Mouse (Mus musculus): ENCODE data around the gene A530032D15Rik. TPM values are rescaled to one million over a fixed set of nuclear protein-coding genes. Genes with fewer than 3 reads are reported as not detected.
"Not testable (repeated sequence)": the region's sequence is repeated elsewhere in the genome, so short reads cannot be mapped to it uniquely, and the experiment has no call there.

The A530032D15Rik gene
- polyA plus RNA-seq (2012; fragmentation: generic; extraction: Trizol), result not detected
- long read RNA-seq, experiment 1, result 0 reads
- long read RNA-seq, experiment 2, result 0 reads

DNA sequence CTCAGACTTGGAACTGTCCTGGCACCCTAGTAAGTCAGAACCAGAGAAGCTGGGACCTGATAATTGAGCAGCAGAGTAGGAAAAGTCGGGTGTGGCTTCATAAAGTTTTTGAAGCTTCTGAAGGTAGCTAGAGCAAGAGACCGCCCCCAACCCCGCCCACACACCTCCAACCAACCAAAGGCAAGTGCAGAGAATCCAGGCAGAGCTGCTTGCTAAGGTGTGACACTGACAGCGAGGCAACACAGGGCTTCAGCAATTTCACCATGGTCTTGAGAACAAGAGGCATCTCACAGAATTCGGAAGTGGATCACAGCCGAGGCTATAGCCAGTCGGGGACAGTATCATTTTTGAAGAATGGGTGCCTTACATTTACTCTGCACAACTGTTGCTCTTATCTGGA is at the start of gene A530032D15Rik:
Gene A530032D15Rik (minus strand): TSS at position 101 of the 400 bp plus-strand sequence.
- not testable (repeated sequence) for H3K79me3 ChIP-seq (ENCODE audit: low read depth); H3K36me3 ChIP-seq (ENCODE audit: control insufficient read depth, insufficient read depth); H3ac ChIP-seq (ENCODE audit: control insufficient read depth, insufficient read length, low read depth); H3K27me3 ChIP-seq (ENCODE audit: control insufficient read depth, insufficient read depth, insufficient read length); H3K79me2 ChIP-seq (ENCODE audit: control insufficient read depth, insufficient read depth); H3K4me3 ChIP-seq (ENCODE audit: insufficient read depth, poor library complexity, severe bottlenecking)

DNA sequence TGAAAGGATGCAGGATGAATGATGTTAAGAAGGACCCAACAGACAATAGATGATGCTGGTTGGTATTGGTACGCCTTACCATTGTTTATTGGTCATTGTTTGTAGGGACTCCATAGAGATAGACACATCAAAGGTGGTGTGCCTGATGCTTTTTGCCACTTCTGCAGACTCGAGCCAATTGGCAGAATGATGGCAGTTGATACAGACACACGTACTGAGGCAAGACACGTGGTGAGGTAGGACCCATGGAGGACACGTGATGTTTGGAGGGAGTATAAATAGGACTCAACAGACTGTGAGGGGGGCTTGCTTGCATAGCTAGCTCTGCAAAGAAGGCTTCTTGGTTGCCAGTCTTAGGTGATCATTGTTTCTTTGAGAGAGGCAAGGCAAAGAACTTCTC is 45.5 kb upstream of the A530032D15Rik start:
- not testable (repeated sequence) for H3K4me3 ChIP-seq (ENCODE audit: insufficient read depth, poor library complexity, severe bottlenecking); H3K79me3 ChIP-seq (ENCODE audit: low read depth); H3K79me2 ChIP-seq (ENCODE audit: control insufficient read depth, insufficient read depth); H3ac ChIP-seq (ENCODE audit: control insufficient read depth, insufficient read length, low read depth); H3K36me3 ChIP-seq (ENCODE audit: control insufficient read depth, insufficient read depth); H3K27me3 ChIP-seq (ENCODE audit: control insufficient read depth, insufficient read depth, insufficient read length)

- H3K27me3 ChIP-seq (ENCODE audit: control insufficient read depth, insufficient read depth, insufficient read length); H3ac ChIP-seq (ENCODE audit: control insufficient read depth, insufficient read length, low read depth); H3K36me3 ChIP-seq (ENCODE audit: control insufficient read depth, insufficient read depth); H3K4me3 ChIP-seq (ENCODE audit: insufficient read depth, poor library complexity, severe bottlenecking); H3K79me2 ChIP-seq (ENCODE audit: control insufficient read depth, insufficient read depth); H3K79me3 ChIP-seq (ENCODE audit: low read depth): not testable (repeated sequence)
Measured at GRCm38 (mm10) chr1:85133671-85134070, 24.0 kb upstream of the A530032D15Rik start.

- H3K79me2 ChIP-seq (ENCODE audit: control insufficient read depth, insufficient read depth); H3K36me3 ChIP-seq (ENCODE audit: control insufficient read depth, insufficient read depth); H3ac ChIP-seq (ENCODE audit: control insufficient read depth, insufficient read length, low read depth); H3K27me3 ChIP-seq (ENCODE audit: control insufficient read depth, insufficient read depth, insufficient read length); H3K4me3 ChIP-seq (ENCODE audit: insufficient read depth, poor library complexity, severe bottlenecking); H3K79me3 ChIP-seq (ENCODE audit: low read depth): not testable (repeated sequence)
Measured at GRCm38 (mm10) chr1:85121841-85122240, 12.2 kb upstream of the A530032D15Rik start.

GRCm38 (mm10) chr1:85118341-85118740 is 8.7 kb upstream of the A530032D15Rik start:
- H3K36me3 ChIP-seq (ENCODE audit: control insufficient read depth, insufficient read depth); H3K27me3 ChIP-seq (ENCODE audit: control insufficient read depth, insufficient read depth, insufficient read length); H3K79me3 ChIP-seq (ENCODE audit: low read depth); H3K79me2 ChIP-seq (ENCODE audit: control insufficient read depth, insufficient read depth); H3K4me3 ChIP-seq (ENCODE audit: insufficient read depth, poor library complexity, severe bottlenecking); H3ac ChIP-seq (ENCODE audit: control insufficient read depth, insufficient read length, low read depth): not testable (repeated sequence)

DNA sequence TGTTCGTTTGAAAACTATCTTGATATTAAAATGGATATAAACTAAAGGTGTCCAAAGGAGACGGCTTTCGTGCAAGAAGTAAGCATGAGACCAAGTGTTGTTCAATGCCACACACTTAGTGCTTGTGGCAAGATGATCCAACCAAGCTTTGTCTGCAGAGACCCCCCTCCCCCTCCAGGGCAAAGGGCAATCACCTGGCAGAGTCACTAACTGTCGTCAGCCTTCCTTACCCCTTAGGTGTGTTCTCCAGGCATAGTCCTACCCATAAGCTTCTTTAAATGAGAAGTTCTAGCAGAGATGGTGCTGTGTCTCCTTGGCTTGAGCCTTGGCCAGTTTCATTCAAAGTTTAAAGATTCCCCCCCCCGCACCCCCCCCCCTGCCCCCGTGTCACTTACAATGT is 7.9 kb upstream of the A530032D15Rik start:
- H3ac ChIP-seq (ENCODE audit: control insufficient read depth, insufficient read length, low read depth); H3K4me3 ChIP-seq (ENCODE audit: insufficient read depth, poor library complexity, severe bottlenecking); H3K27me3 ChIP-seq (ENCODE audit: control insufficient read depth, insufficient read depth, insufficient read length); H3K36me3 ChIP-seq (ENCODE audit: control insufficient read depth, insufficient read depth); H3K79me3 ChIP-seq (ENCODE audit: low read depth); H3K79me2 ChIP-seq (ENCODE audit: control insufficient read depth, insufficient read depth): not testable (repeated sequence)

DNA sequence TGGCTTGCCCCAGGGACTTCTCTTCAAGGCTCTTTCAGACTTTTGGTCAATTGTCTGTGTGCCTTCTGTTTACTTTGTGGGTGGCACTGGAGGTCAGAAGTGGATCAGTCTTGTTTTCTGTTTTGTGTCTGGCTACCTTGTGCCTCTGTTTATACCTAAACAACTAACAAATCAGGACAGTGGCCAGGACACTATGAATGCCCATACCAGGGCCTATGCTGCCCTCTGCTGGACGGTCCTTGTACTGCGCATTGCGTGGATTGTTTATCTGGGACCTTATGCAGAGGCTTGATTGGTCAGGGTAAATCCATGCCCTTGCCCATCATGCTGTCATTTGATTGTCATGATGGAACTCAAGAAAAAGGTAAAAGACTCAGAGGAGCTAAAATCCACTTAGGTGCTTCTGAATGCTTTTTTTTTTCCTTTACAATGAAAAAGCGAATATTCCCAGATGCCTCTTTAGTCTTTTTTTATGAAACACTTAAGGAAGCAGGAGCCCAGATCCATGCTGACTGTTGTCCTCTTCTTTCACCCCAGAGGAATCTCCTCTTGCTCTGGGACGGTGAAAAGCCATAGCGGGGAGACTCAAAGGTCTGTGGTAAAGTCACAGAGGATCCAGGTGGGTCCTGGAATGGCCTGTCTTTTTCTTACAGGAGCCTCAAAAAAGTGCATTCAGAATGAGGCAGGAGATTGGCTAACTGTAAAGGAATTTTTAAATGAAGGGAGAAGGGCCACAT is 5.2 kb upstream of the A530032D15Rik start:
- not testable (repeated sequence) for H3ac ChIP-seq (ENCODE audit: control insufficient read depth, insufficient read length, low read depth); H3K27me3 ChIP-seq (ENCODE audit: control insufficient read depth, insufficient read depth, insufficient read length); H3K36me3 ChIP-seq (ENCODE audit: control insufficient read depth, insufficient read depth); H3K79me2 ChIP-seq (ENCODE audit: control insufficient read depth, insufficient read depth); H3K79me3 ChIP-seq (ENCODE audit: low read depth); H3K4me3 ChIP-seq (ENCODE audit: insufficient read depth, poor library complexity, severe bottlenecking)

DNA sequence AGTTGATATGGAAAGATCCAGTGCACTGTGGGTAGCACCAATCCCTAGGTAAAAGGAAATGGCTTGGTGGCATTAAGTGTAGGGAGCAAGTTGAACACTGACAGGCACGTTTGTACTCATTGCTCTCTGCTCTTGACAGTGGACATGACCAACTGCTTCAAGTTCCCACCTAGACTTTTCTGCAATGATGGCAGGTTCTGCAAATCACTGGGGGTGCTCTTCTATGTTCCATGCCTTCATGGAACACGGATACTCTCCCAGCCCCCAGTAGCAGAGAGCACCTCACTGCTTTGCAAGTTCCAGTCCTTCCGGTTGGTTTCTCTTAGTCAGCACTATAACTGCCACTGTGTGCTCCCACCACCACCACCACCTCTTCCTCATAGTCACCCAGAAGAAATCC is 4.4 kb upstream of the A530032D15Rik start:
- H3K27me3 ChIP-seq (ENCODE audit: control insufficient read depth, insufficient read depth, insufficient read length); H3ac ChIP-seq (ENCODE audit: control insufficient read depth, insufficient read length, low read depth); H3K4me3 ChIP-seq (ENCODE audit: insufficient read depth, poor library complexity, severe bottlenecking); H3K79me2 ChIP-seq (ENCODE audit: control insufficient read depth, insufficient read depth); H3K79me3 ChIP-seq (ENCODE audit: low read depth); H3K36me3 ChIP-seq (ENCODE audit: control insufficient read depth, insufficient read depth): not testable (repeated sequence)

DNA sequence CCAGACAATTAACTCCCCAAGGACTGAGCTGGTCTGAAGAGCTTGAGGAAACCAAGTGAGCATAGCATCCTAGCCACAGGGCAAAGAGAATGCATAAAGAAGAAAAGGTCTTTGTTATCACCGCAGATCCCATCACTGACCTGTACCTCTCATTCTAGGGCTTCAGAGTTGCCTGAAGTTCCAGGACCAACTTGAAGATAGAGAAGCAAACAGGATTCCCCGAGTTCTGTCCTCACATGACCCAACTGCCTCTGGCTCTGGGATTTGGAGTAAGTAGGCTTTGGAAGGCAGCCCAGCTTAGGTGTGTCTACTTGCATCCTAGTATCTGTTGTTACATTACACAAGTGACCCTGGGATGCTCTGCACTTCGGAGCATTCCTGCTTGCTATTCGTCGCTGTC is 3.2 kb upstream of the A530032D15Rik start:
- not testable (repeated sequence) for H3ac ChIP-seq (ENCODE audit: control insufficient read depth, insufficient read length, low read depth); H3K4me3 ChIP-seq (ENCODE audit: insufficient read depth, poor library complexity, severe bottlenecking); H3K27me3 ChIP-seq (ENCODE audit: control insufficient read depth, insufficient read depth, insufficient read length); H3K36me3 ChIP-seq (ENCODE audit: control insufficient read depth, insufficient read depth); H3K79me3 ChIP-seq (ENCODE audit: low read depth); H3K79me2 ChIP-seq (ENCODE audit: control insufficient read depth, insufficient read depth)

DNA sequence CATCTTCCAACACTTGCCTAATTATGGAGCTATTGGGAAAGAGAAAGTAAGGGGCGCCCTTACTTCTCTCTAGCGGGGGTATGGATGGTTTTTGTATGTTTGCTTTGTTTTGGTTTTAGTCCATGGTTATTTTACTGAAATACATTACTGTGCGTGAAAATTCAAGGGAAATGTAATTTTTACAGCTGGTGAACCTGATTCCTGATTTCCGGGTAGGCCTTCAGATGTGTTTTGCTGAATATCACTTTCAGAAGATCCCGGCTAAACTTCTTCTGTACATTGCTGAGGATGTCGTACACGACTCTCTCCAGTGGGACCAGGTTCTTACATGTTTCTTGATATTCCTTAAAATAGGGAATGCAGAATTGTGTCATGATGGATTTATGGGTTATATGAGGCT is 2.6 kb upstream of the A530032D15Rik start:
- not testable (repeated sequence) for H3K4me3 ChIP-seq (ENCODE audit: insufficient read depth, poor library complexity, severe bottlenecking); H3ac ChIP-seq (ENCODE audit: control insufficient read depth, insufficient read length, low read depth); H3K27me3 ChIP-seq (ENCODE audit: control insufficient read depth, insufficient read depth, insufficient read length); H3K79me3 ChIP-seq (ENCODE audit: low read depth); H3K79me2 ChIP-seq (ENCODE audit: control insufficient read depth, insufficient read depth); H3K36me3 ChIP-seq (ENCODE audit: control insufficient read depth, insufficient read depth)

DNA sequence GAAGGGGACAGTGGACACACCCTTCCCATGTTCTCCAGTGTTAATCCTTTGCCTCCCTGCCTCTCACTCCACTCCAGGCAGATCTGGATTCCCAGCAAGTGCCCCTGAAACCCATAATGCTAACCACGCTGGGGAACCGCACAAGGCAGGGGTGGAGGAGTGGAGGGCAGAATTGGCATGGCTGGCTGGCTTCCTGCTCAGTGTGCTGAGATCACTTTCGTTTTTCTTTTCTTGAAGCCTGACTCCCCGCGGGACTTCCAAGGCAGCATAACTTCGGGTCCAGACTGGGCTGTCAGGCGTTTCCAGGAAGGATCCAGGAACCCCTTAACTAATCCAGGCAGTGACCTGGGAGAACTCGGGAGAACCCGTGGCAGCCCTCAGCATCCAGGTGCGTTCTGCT is 1.9 kb upstream of the A530032D15Rik start:
- H3K27me3 ChIP-seq (ENCODE audit: control insufficient read depth, insufficient read depth, insufficient read length); H3ac ChIP-seq (ENCODE audit: control insufficient read depth, insufficient read length, low read depth); H3K79me2 ChIP-seq (ENCODE audit: control insufficient read depth, insufficient read depth); H3K4me3 ChIP-seq (ENCODE audit: insufficient read depth, poor library complexity, severe bottlenecking); H3K36me3 ChIP-seq (ENCODE audit: control insufficient read depth, insufficient read depth); H3K79me3 ChIP-seq (ENCODE audit: low read depth): not testable (repeated sequence)

GRCm38 (mm10) chr1:85110876-85111275 is 1.2 kb upstream of the A530032D15Rik start:
- not testable (repeated sequence) for H3ac ChIP-seq (ENCODE audit: control insufficient read depth, insufficient read length, low read depth); H3K36me3 ChIP-seq (ENCODE audit: control insufficient read depth, insufficient read depth); H3K79me3 ChIP-seq (ENCODE audit: low read depth); H3K79me2 ChIP-seq (ENCODE audit: control insufficient read depth, insufficient read depth); H3K27me3 ChIP-seq (ENCODE audit: control insufficient read depth, insufficient read depth, insufficient read length); H3K4me3 ChIP-seq (ENCODE audit: insufficient read depth, poor library complexity, severe bottlenecking)
